Mouse (Mus musculus) erythroblast, embryonic 14.5 days (primary cell): ENCODE measurements around the gene Foxn3.

Experiments
- GATA1 ChIP-seq: IDR thresholded peaks from 2 replicates; pipeline ENCODE4 v1.6.1; 2012; ENCODE audit warnings: low read length, inconsistent platforms, mixed read lengths
- TAL1 ChIP-seq: IDR thresholded peaks from 3 replicates; pipeline ENCODE4 v1.6.1; 2012; ENCODE audit warnings: low read length, inconsistent platforms, mixed read lengths

- no peak for TF ChIP-seq GATA1
- no peak for TF ChIP-seq TAL1
Measured at GRCm38 (mm10) chr12:99234346-99234745, 329.0 kb downstream of the Foxn3 start.
